Mouse (Mus musculus) ovary, postnatal 36 days (tissue): ENCODE results near the gene Nwd1.

Source experiments
- DNase-seq: peaks from one replicate; pipeline ENCODE4 v3.0.0; 2022; ENCODE audit warnings: low spot score, mixed read lengths

Gene Nwd1

DNA sequence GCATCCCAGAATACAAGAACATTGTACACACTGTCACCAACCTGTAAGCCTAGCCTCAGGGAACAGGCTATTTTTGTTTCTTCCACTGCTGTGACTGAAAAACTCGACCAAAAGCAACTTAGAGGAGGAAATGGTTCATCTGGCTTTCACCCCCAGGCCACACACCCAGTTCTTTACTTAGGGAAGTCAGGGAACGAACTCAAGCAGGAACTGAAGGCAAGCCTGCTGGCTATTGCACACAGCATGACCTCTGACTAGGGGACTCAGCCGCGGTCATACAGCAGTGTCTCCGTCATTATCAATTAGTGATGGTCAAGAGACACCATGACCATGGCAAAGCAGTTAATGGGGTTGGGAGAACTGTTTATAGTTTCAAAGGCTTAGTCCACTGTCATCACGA lies 66.1 kb downstream of the Nwd1 start:
- no peak for DNase-seq

DNA sequence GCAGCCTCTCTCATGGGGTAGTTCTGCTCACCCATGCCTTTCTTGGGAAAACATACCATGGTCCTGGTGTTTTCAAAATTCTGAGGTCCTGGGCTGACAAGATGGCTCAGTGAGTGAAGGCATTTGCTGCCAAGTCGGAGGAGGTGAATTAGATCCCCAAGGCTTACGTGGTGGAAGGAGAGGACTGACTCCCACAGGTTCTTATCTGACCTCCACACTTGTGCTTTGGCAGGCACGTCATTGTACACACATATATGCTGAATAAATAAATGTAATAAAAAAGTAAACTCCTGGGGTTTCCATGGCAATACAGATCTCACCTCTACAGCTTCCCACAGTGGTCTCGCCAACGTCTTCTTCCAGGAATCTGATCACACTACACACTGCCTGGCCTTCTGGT lies 70.1 kb downstream of the Nwd1 start:
- no peak for DNase-seq

DNA sequence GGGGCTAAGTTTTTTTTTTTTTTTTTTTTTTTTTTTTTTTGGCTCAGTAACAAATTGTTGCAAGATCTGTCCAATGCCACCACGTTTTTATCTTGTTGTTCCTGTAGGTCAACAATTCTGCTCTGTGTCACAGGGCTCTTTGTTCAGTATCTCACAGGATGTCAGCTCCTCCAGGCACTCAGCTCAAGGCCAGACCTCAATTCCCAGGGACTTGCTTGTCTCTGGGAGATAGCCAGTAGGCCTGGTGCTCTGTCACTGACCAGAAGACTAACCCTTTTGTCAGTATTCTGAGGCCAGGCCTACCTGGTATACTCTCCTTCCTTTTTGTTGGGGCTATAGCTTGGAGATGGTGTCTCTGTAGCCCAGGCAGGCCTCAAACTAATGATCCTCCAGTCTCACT lies 74.0 kb downstream of the Nwd1 start:
- no peak for DNase-seq

DNA sequence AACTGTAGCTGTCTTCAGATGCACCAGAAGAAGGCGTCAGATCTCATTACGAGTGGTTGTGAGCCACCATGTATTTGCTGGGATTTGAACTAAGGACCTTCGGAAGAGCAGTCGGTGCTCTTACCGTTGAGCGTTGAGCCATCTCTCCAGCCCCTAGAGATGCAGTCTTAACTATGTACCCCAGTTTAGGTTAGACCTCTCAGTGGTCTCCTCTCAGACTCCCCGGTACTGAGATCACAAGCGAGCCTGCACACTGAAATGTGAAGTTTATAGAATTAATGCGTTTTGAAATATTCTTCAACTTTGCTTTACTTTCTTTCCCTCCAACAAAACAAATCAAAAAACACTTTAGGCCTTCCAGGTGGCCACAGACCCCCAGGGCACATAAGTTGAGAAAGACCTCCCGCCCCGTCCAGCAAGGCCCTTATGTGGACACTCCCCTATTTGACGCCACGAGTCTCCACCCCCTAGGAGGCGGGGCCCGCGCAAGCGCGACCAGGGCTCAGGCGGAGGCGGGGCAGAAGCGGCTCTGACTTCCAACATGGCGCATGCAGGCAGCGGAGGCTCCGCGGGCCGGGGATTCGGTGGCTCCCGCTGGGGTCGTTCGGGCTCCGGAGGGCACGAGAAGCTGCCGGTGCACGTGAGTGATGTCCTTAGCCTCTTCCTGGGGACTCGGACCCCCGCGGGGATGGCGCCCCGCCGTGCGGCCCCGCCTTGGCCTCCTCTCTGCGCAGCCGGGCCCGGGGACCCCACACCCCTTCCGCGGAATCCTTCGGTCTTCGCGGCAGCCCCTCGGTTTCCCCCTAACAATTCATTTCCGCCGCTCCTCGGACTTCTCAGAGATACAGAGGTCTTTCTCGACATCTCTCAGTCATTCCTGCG lies 76.5 kb downstream of the Nwd1 start, which contains the start of gene Sin3b:
Gene Sin3b, plus strand, starts transcription at position 517 of the 882 bp plus-strand sequence.
- DNase-seq: peak; percentile 95

DNA sequence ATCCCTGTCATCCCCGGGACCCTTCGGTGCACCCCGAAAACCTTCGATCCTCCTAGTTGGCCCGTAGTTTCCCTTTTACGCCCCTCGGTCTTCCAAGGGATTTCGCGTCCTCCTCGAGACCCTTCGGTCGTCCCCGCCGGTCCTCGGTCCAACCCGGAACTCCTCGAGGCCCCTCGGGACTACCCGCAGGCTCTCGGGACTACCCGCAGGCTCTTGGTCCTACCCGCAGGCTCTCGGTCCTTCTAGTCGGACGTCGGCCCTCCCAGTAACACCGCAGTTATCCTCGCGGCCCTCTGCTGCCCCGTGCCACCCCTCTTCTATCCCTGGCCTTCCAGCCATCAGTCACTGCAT lies 77.1 kb downstream of the Nwd1 start:
- peak; percentile 30 for DNase-seq

DNA sequence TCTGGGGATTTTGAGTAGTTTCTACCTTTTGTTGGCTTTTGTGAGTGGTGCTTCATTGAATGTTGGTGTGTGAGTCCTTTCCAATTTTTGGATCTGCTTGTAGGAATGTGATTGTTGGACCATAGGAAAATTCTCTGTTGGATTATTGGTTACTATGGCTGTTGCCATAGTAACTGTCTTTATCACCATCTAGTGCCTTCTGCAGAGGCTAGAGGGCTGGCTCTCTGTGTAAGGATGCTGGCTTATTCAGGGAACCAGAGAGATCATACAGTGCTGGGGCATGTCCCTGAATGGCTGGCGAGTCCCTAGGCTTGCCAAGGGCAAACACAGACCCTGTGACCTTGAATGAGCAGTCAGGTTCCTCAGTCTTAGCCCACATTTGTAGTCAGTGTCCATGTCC lies 82.1 kb downstream of the Nwd1 start:
- no peak for DNase-seq

DNA sequence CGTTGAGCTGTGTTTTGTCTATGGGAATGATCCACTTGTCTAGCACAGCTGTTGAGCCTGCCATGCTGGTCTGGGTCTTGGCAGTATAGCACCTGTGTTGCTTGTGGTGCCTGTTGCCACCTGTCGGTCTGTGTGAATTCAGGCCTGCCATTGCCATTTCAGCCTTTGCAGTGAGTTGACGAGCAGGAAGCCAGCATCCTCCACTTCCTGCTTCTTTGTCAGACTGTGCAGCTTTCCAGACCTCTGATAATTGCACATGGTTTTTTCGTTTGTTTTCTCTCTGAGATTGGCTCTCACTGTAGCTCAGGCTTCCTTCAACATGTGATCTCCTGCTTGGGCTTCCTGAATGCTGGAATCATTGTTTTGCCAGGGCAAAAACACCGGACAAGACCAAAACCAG lies 88.5 kb downstream of the Nwd1 start:
- DNase-seq: no peak

DNA sequence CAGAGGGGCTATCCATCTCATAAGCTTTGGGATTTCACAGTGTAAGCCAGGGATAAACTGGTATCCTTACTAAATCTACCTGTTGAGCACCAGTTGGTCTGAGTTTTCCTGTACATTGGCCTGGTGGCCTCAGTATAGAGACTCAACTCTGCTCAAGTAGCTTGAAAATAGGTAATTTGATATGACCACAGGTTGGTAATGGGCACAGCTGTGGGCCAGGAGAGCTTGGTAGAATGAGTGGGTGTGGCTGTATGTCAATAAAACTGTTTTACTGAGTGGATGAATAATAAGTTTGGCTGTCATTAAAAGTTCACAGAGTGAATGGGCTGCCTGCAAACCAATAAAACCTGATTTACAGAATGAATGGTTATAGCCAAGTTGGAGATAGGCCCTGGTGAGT lies 90.4 kb downstream of the Nwd1 start:
- DNase-seq: no peak

DNA sequence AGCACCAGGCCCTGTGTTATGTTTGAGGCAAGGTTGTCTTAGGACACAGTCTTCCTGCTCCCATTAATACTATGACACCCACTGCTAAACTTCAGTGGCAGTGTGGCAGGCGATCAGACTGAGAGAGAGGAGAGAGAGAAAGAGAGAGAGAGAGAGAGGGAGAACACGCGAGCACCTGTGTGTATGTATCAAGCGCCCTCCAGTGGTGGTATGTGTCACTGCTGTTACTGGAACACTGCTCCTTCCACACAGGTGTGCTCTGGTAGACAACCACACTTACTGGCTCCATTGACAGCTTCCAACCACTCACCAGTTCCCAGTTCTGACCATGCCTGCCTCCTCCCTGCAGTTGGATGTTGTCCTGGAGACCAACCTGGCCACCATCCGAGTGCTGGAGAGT lies 99.5 kb downstream of the Nwd1 start:
- peak; percentile 29 for DNase-seq

DNA sequence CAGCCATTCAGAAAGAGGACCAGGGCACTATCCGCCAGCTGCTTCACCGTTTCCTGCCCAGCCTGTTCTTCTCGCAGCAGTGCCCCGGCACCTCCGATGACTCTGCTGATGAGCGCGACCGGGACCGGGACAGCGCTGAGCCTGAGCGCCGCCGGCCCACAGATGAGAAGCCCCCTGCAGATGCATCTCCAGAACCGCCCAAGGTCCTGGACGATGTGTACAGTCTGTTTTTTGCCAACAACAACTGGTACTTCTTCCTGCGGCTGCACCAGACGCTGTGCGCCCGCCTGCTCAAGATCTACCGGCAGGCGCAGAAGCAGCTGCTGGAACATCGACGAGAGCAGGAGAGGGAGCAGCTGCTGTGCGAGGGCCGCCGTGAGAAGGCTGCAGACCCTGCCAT lies 103.3 kb downstream of the Nwd1 start:
- DNase-seq: no peak

DNA sequence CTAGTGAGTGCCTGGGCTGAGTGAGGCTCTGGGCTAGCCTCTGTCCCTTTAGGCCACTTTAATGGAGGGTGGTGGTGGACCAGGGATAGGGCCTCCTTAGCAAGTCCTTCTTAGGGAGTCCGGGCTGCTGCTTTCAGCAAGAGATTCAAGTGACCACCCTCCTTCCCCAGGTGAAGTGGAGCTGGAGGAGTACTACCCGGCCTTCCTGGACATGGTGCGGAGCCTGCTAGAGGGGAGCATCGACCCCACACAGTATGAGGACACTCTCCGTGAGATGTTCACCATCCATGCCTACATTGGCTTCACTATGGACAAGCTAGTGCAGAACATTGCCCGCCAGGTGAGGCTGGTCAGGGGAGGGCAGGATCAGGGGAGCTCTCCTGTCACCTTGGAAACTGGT lies 103.8 kb downstream of the Nwd1 start:
- peak; percentile 1 for DNase-seq

DNA sequence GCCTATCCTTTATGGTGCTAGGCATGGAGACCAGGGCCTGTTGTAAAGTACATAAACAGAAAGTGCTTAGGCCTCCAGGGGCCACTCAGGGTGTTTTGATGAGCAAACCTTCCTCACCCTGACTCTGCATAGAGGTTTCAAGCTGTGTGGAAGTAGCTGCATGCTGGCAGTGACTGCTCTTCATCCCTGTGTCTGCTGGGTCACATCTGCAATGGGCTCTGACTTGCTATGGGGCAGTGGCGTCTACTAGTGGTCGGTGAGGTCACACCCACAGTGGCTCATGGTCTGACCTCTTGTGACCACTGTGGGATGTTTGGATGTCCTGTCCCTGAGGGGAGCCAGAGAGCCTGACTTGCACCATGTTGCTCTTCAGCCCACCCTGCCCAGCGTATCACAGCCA lies 104.6 kb downstream of the Nwd1 start:
- DNase-seq: peak; percentile 1

DNA sequence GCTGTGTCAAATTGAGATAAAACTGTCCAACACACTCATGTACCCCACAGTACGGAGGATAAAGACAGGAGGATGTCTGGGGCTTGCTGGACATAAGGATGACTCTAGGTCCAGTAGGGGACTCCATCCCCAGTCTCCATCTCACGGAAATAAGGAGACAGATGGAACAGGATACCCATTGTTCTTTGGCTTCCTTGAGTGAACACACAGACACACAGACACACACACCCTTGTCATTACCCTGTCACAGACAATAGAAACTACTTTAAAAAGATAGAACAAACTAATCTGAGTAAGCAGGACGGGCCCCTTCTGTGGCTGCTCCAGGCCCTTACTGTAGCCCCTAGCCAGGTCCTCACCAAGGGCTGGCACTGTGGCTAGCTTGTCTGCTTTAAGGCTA lies 105.8 kb downstream of the Nwd1 start:
- DNase-seq: no peak

DNA sequence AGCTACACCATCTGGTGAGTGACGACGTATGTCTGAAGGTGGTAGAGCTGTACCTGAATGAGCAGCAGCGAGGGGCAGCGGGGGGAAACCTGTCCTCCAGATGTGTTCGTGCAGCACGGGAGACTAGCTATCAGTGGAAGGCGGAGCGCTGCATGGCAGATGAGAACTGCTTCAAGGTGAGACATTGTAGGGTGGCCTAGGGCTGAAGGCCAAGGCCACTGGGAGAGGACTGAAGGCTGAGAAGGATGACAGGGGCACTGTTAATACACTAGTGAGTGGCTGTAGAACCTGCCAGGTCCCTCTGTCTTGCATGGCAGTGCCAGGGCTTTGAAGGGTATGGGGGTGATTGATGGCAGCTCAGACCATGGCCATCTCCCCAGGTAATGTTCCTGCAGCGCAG lies 106.7 kb downstream of the Nwd1 start:
- DNase-seq: no peak

DNA sequence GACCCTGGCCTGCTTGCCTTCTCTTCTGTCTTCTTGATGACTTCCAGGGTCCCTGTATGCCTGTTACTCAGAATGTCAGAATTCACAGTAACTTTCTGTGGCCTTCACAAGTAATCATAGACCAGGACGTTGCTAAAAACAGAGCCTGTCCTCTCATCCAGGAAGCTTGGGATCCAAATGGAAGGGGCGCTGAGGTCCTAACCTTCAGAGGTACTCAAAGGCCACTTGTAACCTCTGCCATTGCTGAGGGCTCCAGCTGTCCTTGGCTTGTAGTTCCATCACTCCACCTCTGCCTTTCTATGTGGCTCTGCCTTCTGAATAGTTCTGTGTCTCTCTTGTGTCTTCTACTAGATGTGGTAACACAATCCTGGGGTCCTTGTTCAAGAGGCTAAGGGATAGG lies 107.3 kb downstream of the Nwd1 start:
- no peak for DNase-seq

DNA sequence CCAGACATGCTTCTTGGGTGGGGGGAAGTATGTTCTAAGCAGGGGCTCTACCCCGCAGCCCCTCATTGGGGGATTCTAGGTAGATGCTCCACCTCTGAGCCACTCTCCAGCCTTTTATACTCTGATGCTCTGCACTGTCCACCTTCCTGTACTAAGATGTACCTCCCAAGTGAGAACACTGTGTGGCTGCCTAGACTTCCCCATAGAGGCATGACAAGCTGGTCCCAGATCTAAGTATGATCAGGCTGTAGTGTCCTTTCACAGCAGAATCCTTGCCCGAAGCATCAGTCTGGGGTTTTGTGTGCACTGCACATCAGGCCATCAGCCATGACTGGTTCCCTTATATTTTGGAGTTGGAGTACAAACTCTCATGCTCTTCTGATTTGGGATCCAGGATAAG lies 109.5 kb downstream of the Nwd1 start:
- no peak for DNase-seq

DNA sequence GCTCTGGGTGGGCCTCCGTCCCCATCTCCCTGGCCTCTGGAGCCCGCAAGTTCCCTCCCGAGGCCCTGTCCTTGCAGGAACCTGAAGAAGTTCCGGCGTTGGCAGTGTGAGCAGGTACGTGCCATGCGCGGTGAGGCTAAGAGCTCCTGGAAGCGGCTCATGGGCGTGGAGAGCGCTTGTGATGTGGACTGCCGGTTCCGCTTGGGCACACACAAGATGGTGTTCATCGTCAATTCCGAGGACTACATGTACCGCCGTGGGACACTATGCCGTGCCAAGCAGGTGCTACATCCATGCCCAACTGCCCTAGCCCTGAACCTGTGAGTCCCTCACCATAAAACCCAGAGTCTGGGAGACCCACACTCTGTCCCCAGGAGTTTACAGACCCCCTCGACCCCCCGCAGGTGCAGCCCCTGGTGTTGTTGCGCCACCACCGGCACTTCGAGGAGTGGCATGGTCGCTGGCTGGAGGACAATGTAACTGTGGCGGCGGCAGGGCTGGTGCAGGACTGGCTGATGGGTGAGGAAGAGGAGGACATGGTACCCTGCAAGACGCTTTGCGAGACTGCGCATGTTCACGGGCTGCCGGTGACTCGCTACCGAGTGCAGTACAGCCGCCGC lies 110.4 kb downstream of the Nwd1 start:
- no peak for DNase-seq

DNA sequence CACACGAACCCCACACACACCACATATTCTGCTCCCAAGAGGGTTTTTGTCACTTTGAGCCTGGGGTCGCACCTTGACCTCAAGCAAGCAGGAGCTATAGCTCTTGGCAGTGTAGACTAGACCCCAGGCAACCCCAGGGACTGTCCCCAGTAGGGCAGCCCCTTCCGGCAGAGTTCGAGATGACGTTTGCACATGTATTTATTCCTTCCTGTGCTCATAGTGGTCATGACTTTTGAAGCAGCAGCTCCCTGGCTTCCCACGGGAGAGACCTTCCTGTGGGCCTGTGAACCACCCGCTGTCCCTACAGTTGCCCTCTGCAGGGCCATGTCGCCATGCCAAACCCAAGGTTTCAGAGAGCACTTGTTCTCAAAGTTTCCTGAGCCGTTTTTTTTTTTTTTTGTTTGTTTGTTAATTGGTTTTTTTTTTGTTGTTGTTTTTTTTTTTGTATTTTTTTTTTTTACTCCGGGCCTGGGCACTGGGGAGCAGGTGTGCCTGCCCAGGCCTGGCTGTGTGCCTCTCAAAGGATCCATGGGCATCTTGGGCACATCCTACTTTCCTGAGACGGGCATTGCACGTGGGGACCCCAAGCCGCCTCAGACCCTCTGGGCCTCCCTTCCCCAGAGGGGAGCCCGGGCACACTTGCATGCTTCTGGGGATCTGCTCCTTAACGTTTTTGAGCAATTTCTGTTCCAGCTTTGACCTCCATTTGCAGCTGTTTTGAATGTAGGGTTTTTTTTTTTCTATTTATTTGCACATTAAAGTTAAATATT lies 111.1 kb downstream of the Nwd1 start:
- DNase-seq: no peak

DNA sequence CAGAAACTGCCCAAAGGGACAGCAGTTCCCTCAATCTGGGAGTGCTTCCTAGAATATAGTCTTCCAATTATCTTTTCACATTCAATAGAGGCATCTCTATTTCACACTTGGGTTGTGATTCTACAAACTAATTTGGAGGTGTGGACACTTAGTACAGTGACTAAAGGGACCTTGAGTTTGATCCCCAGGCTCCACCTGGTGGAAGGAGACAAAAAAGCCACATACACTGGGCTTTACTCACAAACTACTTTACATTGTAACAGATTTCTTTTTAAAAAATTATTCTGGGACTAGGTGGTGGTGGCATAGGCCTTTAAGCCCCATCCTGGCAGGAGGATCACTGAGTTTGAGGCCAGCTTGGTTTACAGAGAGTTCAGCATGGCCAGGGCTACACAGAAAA lies 111.8 kb downstream of the Nwd1 start:
- no peak for DNase-seq

DNA sequence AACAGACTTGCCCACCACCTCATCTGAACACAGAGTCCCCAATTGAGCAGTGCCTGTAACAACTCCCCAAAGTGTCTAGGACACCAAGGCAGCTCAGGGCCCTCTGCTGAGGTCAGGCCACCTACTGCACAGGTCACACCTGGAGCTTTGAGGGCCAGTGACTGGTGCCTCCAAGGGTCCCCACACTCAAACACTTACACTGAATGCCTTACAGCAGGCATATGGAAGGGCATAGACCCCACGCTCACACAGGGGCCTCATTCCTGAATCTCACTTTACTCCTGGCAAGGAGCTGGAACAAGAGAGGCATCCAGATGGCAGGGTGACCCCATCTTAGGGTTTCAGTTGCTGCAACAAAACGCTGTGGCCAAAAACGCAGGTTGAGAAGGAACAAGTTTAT lies 113.7 kb downstream of the Nwd1 start:
- DNase-seq: no peak

DNA sequence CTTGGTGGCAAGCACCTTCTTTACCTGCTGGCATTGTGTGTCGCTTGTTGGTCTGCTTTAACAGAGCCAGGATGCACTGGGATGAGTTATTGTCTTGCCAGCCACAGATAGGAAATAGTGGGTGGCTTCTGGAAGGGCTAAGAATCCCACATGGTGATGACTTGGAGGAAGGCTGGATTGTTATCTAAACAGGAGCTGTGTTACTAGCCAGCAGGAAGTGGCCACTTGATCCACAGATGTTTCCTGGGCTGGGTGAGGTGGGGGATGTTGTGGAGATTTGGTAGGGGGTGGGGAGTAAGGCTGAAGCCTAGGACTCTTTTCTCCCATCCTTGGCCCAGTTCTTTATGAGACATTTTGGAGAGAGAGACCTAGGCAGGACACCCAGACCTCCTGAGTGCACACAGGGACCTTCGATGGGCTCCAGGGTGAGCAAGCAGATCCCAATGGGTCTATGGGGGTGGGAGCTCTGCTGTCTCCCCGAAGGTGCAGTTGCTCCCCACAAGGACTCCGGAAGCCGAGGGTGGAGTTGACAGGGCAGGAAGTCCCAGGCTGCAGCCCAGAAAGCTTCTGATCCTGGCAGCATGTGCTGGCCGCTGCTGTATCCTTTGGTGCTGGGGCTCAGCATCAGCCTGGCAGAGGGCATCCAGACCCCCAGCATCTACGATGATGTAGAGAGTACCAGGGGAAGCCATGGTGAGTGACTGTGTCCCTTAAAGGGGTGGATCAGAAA lies 115.0 kb downstream of the Nwd1 start, which contains the start of gene F2rl3:
Gene F2rl3, plus strand, starts transcription at position 559 of the 730 bp plus-strand sequence.
- no peak for DNase-seq

DNA sequence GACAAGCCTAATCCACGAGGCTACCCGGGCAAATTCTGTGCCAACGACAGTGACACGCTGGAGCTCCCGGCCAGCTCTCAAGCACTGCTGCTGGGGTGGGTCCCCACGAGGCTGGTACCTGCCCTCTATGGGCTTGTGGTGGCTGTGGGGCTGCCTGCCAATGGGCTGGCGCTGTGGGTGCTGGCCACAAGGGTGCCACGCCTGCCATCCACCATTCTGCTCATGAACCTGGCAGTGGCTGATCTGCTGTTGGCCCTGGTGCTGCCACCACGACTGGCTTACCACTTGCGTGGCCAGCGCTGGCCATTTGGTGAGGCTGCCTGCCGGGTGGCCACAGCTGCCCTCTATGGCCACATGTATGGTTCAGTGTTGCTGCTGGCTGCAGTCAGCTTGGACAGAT lies 115.8 kb downstream of the Nwd1 start:
- DNase-seq: no peak
